Mouse (Mus musculus): ENCODE measurements around the gene Naa10. TPM values are rescaled to one million over a fixed set of nuclear protein-coding genes. Genes with fewer than 3 reads are reported as not detected.

The Naa10 gene
- polyA plus RNA-seq (2014; fragmentation: Illumina TruSeq; extraction: RNeasy Lipid Tissue Mini Kit (QIAGEN cat#74804); ENCODE audit: low replicate concordance), result 2.1 TPM

DNA sequence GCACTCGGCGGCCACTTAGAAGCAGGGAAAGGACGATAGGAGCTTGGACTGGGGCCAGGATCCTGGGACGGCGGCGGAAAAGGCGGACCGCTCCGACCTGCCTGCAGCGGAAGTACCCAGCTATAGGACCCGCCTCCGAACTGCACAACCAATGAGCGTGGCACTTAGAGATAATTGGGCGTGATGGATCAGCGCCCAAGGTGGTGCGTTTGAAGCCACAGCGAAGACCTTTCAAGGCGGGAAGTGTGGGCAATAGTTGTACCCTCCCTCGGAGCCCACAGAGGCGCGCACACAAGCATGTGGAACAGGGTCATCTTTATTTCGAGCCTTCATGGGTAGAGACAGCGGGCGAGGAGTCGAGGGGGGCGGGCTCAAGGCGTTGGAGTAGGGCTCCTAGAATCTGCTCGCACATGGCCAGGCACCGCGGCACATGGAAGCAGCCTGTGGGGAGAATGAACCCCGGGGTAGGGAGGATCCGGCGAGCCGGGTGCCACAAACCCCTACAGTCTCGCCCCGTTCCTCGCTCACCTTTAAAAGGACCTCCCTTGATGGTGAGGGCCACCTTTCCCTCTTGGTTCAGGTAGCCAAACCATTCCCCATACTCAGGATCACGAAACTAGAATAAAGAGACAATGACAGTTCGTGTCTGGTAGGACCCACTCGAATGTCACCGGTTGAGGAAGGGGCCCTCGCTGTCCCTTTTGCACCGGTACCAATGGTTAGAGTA, at the start of gene Naa10, which contains the start of gene Arhgap4:
Gene Naa10, minus strand, starts transcription at position 122 of the 727 bp plus-strand sequence.
Gene Arhgap4, minus strand, starts transcription at position 48 of the 727 bp plus-strand sequence.

DNA sequence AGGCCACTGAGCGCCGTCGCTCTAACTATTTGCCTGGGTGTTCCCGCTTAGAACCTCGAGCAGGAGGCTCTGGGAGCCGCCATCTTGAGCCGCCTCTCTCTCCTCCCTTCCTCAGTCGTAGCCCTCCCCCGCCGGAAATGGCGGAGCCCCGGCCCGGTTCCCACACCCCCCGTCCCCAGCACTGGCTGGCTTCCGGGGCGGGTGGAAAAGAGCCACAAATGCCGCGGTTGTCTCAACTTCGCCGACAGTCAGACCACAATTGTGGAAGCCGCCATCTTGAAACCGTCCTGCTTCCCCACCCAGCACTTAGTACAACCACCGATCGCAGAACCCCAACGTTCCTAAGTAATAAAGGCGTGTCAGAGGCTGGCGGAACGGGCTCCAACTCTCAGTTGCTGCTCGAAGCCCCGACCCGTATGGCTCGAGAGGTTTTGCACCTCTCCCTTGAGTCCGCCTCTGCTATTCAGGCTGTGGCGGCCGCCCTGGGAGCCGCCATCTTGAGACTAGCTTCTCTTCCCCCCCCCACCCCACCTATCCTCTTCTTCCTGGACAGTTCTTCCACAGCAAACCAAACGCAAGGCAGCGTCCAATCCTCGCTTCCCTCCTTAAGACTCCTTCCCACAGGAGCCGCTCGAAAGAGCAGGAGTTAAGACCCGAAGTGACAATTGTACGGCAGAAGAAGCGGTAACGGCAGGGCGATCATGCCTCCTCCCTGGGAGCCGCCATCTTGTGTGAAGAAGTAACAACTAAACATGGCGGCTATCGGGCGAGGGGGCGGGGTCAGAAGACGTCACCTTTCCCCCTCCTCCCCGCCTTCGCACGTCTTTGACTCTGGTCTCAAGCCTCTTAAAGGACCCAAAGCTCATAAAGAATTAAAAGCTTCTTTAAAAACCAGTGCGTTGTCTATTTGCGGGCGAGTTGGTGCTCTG, 44.8 kb upstream of the Naa10 start, which contains the start of gene Hcfc1:
Gene Hcfc1, minus strand, starts transcription at position 110 of the 929 bp plus-strand sequence.

DNA sequence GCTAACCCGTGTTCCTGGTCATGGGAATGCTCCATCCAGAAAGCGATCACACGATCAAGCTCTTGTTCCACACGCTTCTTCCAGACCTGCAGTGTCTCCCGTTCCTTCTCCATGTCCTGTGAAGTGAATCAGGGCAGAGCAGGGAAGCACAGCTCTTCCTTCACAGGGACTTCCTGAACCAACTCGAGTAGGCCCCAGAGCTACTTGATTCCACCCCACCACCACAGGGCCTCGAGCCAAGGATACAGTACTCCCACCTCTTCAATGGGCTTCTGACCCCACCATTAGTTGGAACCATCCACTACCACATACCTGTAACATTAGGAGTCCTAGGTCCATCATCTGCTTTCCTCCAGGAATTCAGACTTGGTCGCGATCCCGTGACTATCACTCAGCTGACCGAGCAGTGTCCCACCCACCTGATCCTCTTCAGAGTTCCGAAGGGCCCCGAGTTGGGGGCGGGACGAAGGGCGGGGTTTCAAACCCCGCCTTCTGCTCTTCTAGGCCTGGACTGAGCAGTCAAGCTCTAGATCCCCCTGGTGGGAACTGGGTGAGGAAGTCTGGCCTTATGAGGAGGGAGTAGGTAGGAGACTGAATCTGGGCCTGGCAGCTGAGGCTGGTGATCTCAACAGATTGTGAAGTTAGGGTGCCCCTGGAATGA, 8.8 kb upstream of the Naa10 start, which contains the start of gene Renbp:
Gene Renbp, minus strand, starts transcription at position 449 of the 661 bp plus-strand sequence.

DNA sequence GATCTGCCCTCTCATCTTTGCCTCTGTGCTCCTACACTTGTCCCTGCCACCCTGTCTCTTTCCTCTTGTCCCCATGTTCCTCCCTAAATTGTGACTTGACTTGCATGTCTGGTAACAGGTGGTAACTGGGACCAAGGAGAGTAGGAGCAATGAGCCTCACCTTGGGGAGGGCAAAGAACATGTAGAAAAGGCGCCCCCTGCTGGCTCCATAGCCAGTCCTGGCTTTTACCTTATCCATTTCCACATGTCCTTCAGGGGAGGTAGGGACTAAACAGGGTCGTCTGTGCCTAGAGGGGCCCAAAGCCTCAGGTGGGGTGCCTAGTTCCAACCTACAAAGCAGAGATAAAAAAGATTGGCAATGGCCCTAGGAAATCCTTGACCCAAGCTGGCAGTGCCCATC, 26.0 kb downstream of the Naa10 start, which contains the start of gene L1cam:
Gene L1cam, minus strand, starts transcription at position 387 of the 400 bp plus-strand sequence.

DNA sequence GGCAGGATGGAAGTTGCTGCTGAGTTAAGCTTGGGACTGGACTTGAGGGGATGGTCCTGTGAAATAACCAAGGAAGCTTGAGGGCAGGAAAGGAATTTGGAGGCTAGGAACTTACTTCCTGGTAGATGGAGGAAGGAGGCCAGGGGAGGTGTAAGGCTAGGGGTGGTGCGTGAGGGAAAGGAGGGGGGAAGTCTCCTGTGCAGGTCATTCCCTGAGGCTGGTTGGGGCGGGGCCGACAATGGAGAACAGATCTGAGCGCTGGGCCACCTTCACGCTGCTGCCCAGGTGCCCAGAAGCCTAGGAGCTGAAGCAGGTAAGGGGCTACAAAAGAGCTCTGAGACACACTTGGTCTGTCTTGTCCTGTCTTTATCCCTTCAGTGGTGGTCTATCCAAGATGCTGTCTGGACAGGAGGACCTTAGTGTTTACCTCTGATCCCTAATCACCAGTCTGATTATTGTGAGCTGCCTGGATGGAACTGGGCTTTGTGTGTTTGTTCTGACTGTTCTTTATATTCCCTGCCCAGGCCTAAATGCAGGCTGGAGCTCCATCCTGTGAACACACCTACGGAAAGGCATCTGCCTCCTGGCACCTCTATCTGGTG, 30.1 kb downstream of the Naa10 start, which contains the start of gene Avpr2:
Gene Avpr2, plus strand, starts transcription at position 552 of the 602 bp plus-strand sequence.

Other genes with a start within 250 kb of the Naa10 start
- 276 TPM for gene Slc6a8, start 248.8 kb downstream of the Naa10 start, polyA plus RNA-seq (2014; fragmentation: Illumina TruSeq; extraction: RNeasy Lipid Tissue Mini Kit (QIAGEN cat#74804); ENCODE audit: low replicate concordance)
- 178 TPM for gene Bcap31, start 205.8 kb downstream of the Naa10 start, polyA plus RNA-seq (2014; fragmentation: Illumina TruSeq; extraction: RNeasy Lipid Tissue Mini Kit (QIAGEN cat#74804); ENCODE audit: low replicate concordance)
- gene Abcd1, start 205.3 kb downstream of the Naa10 start, polyA plus RNA-seq (2014; fragmentation: Illumina TruSeq; extraction: RNeasy Lipid Tissue Mini Kit (QIAGEN cat#74804); ENCODE audit: low replicate concordance), result 5.5 TPM
- gene Plxnb3, start 164.9 kb downstream of the Naa10 start, polyA plus RNA-seq (2014; fragmentation: Illumina TruSeq; extraction: RNeasy Lipid Tissue Mini Kit (QIAGEN cat#74804); ENCODE audit: low replicate concordance), result not detected
- not detected for gene Srpk3, start 147.5 kb downstream of the Naa10 start, polyA plus RNA-seq (2014; fragmentation: Illumina TruSeq; extraction: RNeasy Lipid Tissue Mini Kit (QIAGEN cat#74804); ENCODE audit: low replicate concordance)
- gene Idh3g, start 135.0 kb downstream of the Naa10 start, polyA plus RNA-seq (2014; fragmentation: Illumina TruSeq; extraction: RNeasy Lipid Tissue Mini Kit (QIAGEN cat#74804); ENCODE audit: low replicate concordance), result 18.0 TPM
- gene Ssr4, start 134.9 kb downstream of the Naa10 start, polyA plus RNA-seq (2014; fragmentation: Illumina TruSeq; extraction: RNeasy Lipid Tissue Mini Kit (QIAGEN cat#74804); ENCODE audit: low replicate concordance), result 25.0 TPM
- gene Pdzd4, start 97.0 kb downstream of the Naa10 start, polyA plus RNA-seq (2014; fragmentation: Illumina TruSeq; extraction: RNeasy Lipid Tissue Mini Kit (QIAGEN cat#74804); ENCODE audit: low replicate concordance), result 0.22 TPM
- gene Avpr2, start 29.8 kb downstream of the Naa10 start, polyA plus RNA-seq (2014; fragmentation: Illumina TruSeq; extraction: RNeasy Lipid Tissue Mini Kit (QIAGEN cat#74804); ENCODE audit: low replicate concordance), result not detected
- 3.1 TPM for gene L1cam, start 25.8 kb downstream of the Naa10 start, polyA plus RNA-seq (2014; fragmentation: Illumina TruSeq; extraction: RNeasy Lipid Tissue Mini Kit (QIAGEN cat#74804); ENCODE audit: low replicate concordance)
- 1.0 TPM for gene Arhgap4, start 74 bp downstream of the Naa10 start, polyA plus RNA-seq (2014; fragmentation: Illumina TruSeq; extraction: RNeasy Lipid Tissue Mini Kit (QIAGEN cat#74804); ENCODE audit: low replicate concordance)
- 0.33 TPM for gene Renbp, start 8.9 kb upstream of the Naa10 start, polyA plus RNA-seq (2014; fragmentation: Illumina TruSeq; extraction: RNeasy Lipid Tissue Mini Kit (QIAGEN cat#74804); ENCODE audit: low replicate concordance)
- gene Hcfc1, start 44.4 kb upstream of the Naa10 start, polyA plus RNA-seq (2014; fragmentation: Illumina TruSeq; extraction: RNeasy Lipid Tissue Mini Kit (QIAGEN cat#74804); ENCODE audit: low replicate concordance), result 21.6 TPM
- 25.2 TPM for gene Irak1, start 102.0 kb upstream of the Naa10 start, polyA plus RNA-seq (2014; fragmentation: Illumina TruSeq; extraction: RNeasy Lipid Tissue Mini Kit (QIAGEN cat#74804); ENCODE audit: low replicate concordance)
- not detected for gene Opn1mw, start 205.5 kb upstream of the Naa10 start, polyA plus RNA-seq (2014; fragmentation: Illumina TruSeq; extraction: RNeasy Lipid Tissue Mini Kit (QIAGEN cat#74804); ENCODE audit: low replicate concordance)
- 10.2 TPM for gene Mecp2, start 213.4 kb upstream of the Naa10 start, polyA plus RNA-seq (2014; fragmentation: Illumina TruSeq; extraction: RNeasy Lipid Tissue Mini Kit (QIAGEN cat#74804); ENCODE audit: low replicate concordance)
- not detected for gene Tex28, start 245.9 kb upstream of the Naa10 start, polyA plus RNA-seq (2014; fragmentation: Illumina TruSeq; extraction: RNeasy Lipid Tissue Mini Kit (QIAGEN cat#74804); ENCODE audit: low replicate concordance)

Data from small intestine, adult 10 weeks (tissue).